Mouse (Mus musculus) brain, embryonic 18.5 days (tissue): ENCODE measurements around the gene Plgrkt.

Source experiments
- DNase-seq: peaks from one replicate; pipeline ENCODE4 v3.0.0-alpha.2; 2012; ENCODE audit warnings: low read depth, low spot score

Gene Plgrkt

DNA sequence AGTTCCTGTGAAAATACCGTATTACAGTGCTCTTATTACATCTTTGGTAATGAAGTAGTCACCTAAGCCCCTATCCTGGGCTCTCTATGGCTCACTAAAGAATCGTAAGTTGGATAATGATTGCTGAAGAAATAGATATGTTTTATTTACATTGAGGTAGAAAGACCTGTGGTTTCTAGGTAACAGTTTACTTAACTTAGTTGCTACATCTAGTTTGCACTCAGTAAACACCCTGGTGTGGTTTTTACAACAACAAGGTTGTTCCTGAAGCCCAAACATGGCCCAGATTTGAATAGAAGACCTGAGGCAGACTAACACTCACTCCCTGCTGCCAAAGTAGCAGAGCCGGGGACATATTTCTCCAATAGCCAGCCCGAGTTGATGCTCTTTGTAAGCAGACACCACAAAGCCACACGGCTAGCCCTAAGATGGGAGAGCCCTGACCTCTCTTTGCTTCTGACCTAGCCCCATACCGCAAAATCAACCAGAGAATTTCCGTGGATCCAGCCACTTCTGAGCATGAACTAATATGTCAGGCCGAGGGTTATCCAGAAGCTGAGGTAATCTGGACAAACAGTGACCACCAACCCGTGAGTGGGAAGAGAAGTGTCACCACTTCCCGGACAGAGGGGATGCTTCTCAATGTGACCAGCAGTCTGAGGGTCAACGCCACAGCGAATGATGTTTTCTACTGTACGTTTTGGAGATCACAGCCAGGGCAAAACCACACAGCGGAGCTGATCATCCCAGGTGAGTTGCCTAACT, 12.8 kb upstream of the Plgrkt start:
- DNase-seq = no peak

DNA sequence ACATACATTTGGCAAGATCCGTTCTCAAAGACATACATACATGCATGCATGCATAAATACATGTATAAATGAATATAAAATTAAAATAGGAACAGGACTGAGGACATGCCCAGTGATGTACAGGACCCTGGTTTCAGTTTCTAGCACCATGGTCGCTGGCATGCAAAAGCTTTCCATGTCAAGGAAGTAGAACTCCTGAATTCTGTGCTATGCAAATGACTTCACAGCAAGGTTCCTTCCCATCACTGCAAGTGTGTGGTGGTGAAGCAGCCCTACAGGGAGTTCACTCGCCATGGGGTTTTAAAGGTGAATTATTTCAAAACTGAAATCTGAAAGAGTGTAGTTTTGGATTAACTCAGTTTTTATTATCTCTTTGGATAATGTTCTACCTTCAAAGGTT, 9.2 kb upstream of the Plgrkt start:
- DNase-seq = no peak

GRCm38 (mm10) chr19:29374947-29375346, 7.8 kb upstream of the Plgrkt start:
- no peak for DNase-seq

- no peak for DNase-seq
These were observed 6.2 kb upstream of the Plgrkt start for GRCm38 (mm10) chr19:29373438-29373837.

DNA sequence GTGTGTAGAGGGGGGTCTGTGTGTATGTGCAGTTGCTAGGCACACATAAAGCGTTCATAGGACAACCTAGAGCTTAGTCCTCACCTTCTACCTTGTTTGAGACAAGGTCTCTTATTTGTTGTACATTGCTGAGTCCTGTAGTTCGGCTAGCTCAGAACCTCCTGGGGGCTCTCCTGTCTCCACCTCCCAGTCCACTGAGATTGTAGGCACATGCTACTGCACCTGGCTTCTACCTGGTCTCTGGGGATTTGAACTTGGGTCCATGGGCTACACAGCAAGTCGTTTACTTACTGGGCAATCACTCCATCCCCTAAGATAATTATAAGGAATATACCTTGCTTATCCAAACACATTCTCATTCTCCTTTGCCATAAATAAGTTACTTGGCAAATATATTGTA, 5.4 kb upstream of the Plgrkt start:
- DNase-seq = no peak

DNA sequence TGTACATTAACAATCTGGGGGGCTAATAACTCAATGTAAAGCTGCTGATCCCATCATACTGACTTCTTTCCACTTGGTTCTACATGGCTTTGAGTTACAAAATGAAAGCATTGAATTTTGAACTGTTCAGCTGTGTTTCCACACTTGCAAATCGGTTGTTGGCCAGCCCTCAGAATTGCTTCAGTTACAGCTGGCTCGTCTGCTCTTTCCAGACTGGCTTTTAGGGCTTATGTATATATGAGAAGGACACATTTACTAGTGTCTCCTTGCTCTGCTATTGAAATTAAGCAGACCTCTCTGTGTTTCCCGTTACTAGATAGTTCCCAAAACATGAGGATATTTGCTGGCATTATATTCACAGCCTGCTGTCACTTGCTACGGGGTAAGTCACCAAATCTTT, 4.9 kb upstream of the Plgrkt start:
- peak; percentile 37 for DNase-seq

- no peak for DNase-seq
These were observed 4.3 kb upstream of the Plgrkt start for GRCm38 (mm10) chr19:29371284-29372081.

- DNase-seq = no peak
These were observed 3.5 kb upstream of the Plgrkt start for GRCm38 (mm10) chr19:29370545-29371283.

GRCm38 (mm10) chr19:29370112-29370511, 2.9 kb upstream of the Plgrkt start:
- no peak for DNase-seq

GRCm38 (mm10) chr19:29368671-29369309, 1.6 kb upstream of the Plgrkt start:
- no peak for DNase-seq

- no peak for DNase-seq
These were observed 851 bp upstream of the Plgrkt start for GRCm38 (mm10) chr19:29368041-29368440.

GRCm38 (mm10) chr19:29366226-29366968, 793 bp downstream of the Plgrkt start:
- DNase-seq = no peak

GRCm38 (mm10) chr19:29365105-29365504, 2.1 kb downstream of the Plgrkt start:
- no peak for DNase-seq

DNA sequence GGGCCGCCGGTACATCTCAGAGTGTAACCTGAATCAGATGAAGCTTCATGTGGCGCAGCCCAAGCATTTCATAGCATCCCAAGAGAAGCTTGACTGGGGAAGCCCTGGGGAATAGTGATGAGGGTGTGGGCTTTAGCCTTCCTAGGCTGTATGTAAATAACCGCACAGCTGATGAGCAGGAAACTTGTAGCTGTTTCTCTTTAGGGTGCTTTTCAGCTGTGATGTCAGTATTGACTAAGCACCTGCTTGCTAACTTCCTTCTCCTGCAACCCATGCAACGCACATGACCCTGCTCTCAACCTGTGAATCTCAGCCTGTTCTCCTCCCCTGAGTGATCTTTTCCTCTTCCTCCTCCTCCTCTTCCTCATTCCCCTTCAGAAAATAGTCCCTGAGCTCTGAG, 3.1 kb downstream of the Plgrkt start:
- DNase-seq = no peak

DNA sequence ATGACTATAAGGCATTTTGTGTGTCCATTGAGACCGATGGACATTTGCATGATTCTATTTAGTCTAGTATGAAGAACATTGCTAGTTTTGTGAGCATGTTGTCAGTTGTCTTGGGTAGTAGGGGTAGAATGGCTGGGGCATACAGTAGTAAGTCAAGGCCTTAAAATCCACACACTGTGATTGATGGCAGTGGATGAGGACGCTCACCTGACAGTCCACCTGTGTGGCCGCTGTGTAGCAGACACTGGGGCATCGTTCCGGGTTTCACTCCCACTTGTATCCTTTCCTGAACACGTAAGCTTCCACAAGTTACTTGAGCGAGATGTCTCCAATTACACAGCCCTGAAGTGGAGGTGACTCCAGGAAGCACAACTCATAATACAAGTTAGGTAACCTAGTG, 3.6 kb downstream of the Plgrkt start:
- no peak for DNase-seq

- DNase-seq = no peak
These were observed 4.8 kb downstream of the Plgrkt start for GRCm38 (mm10) chr19:29362173-29362930.

DNA sequence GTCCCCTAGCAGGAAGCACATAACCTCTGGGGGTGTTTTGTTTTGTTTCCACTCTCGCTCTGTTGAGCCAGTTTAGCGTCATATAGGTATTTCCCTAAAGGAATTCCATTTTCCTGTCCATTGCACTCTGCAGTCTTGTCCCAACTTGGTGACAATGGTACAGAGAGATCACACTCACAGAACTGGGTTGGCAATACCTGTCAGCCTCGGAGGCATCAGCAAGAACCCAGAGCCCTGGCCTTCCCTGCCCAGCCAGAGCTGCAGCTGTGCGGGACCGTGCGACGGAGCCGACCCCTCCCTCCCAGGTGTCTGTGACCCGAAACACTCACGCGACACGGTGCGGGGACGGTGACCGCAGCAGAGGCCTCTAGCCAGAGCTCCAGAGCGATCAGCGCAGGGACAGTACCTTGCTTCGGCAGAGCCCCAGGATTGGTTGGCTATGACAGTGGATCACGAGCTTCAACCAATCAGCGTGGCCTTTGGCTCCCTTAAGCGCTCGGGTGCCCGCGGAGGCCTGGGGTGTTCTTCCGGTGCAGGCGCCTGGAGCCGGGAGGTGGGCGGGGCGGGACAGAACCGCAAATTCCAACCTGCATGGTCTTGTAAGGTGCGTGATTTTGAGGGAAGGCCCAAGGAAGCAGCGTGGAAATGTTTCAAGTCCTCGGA, 5.6 kb downstream of the Plgrkt start:
- peak; percentile 86 for DNase-seq

DNA sequence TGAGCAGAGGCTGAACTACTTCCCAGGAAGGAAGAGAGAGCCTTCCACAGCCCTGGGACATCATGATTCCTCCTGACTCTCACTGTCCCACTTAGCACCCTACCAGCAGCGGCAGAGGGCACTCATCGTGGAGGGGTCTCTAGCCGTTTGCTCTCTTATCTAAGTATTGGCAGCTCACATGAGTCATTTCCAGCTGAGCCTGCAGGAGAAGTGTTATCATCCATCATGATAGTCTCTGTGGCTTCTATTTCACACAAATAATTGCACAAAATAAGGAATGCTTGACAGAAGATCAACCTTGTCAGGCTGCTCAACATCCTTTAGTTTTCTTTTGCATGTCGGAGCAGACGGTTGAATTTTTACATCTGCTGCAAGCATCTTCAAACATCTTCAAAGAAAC, 6.9 kb downstream of the Plgrkt start:
- no peak for DNase-seq

- no peak for DNase-seq
These were observed 10.9 kb downstream of the Plgrkt start for GRCm38 (mm10) chr19:29356281-29356680.
